Mouse (Mus musculus) right cerebral cortex, adult 2 months (tissue): ENCODE data around the gene Atg16l2.

ENCODE experiments used
- DNase-seq, 2 experiments: peaks; one replicate each; pipeline ENCODE4 v3.0.0; 2021 to 2022; ENCODE audit warnings: low spot score in 2 of 2

The Atg16l2 gene

GRCm38 (mm10) chr7:101292086-101292485 is 10.0 kb downstream of the Atg16l2 start:
- DNase-seq, result no peak

GRCm38 (mm10) chr7:101291641-101292040 is 10.4 kb downstream of the Atg16l2 start:
- DNase-seq, result no peak

- no peak for DNase-seq
Observed at GRCm38 (mm10) chr7:101291211-101291610, 10.8 kb downstream of the Atg16l2 start.

GRCm38 (mm10) chr7:101290401-101290800 is 11.7 kb downstream of the Atg16l2 start:
- no peak for DNase-seq

- DNase-seq, result peak; percentile 37 to 61
Observed at GRCm38 (mm10) chr7:101288436-101288835, 13.6 kb downstream of the Atg16l2 start.

- DNase-seq, result no peak
Observed at GRCm38 (mm10) chr7:101287820-101288219, 14.2 kb downstream of the Atg16l2 start.

GRCm38 (mm10) chr7:101286891-101287290 is 15.2 kb downstream of the Atg16l2 start:
- no peak for DNase-seq

- DNase-seq, result no peak
Observed at GRCm38 (mm10) chr7:101284504-101284903, 17.5 kb downstream of the Atg16l2 start.

- no peak for DNase-seq
Observed at GRCm38 (mm10) chr7:101282721-101283120, 19.3 kb downstream of the Atg16l2 start.

GRCm38 (mm10) chr7:101272466-101273160 is 29.4 kb downstream of the Atg16l2 start:
- no peak for DNase-seq

- DNase-seq, result peak in 1 of 2 experiments; percentile 31
Observed at GRCm38 (mm10) chr7:101271602-101272001, 30.4 kb downstream of the Atg16l2 start.

- peak in 1 of 2 experiments; percentile 29 for DNase-seq
Observed at GRCm38 (mm10) chr7:101267457-101268259, 34.4 kb downstream of the Atg16l2 start.

GRCm38 (mm10) chr7:101263511-101263910 is 38.5 kb downstream of the Atg16l2 start:
- DNase-seq, result no peak

- DNase-seq, result no peak
Observed at GRCm38 (mm10) chr7:101261941-101262546, 40.0 kb downstream of the Atg16l2 start.

GRCm38 (mm10) chr7:101258482-101258881 is 43.6 kb downstream of the Atg16l2 start:
- DNase-seq, result no peak

- DNase-seq, result no peak
Observed at GRCm38 (mm10) chr7:101253071-101253470, 49.0 kb downstream of the Atg16l2 start.

- DNase-seq, result no peak
Observed at GRCm38 (mm10) chr7:101249173-101249572, 52.9 kb downstream of the Atg16l2 start.

GRCm38 (mm10) chr7:101248760-101249159 is 53.3 kb downstream of the Atg16l2 start:
- DNase-seq, result no peak

GRCm38 (mm10) chr7:101236712-101237473 is 65.2 kb downstream of the Atg16l2 start:
- DNase-seq, result no peak

- no peak for DNase-seq
Observed at GRCm38 (mm10) chr7:101232716-101233115, 69.3 kb downstream of the Atg16l2 start.

- DNase-seq, result no peak
Observed at GRCm38 (mm10) chr7:101231458-101231857, 70.6 kb downstream of the Atg16l2 start.

- DNase-seq, result no peak
Observed at GRCm38 (mm10) chr7:101229336-101229735, 72.7 kb downstream of the Atg16l2 start.
